Comparison of ENCODE assay signal across 11 mouse cellular contexts in genomic region chr10:122991053-122991452, GRCm38 (mm10).
A peak's percentile ranks its signal among the peaks of the same experiment; 100 is the strongest.
DNase-seq lines count a peak whose midpoint lies in the region; ATAC-seq and TF ChIP-seq lines count a peak whose summit lies in the region.
"Had no signal": no experiment of that assay in that cellular context is flagged by ENCODE, and none has a peak within 500 bp of the region (broad histone marks: within the 10 kb centered on the region; RNA-seq: fewer than 3 reads in every experiment).

No protein-coding gene starts in this region.

- no peaks in the 10 kb centered on the region for H3K9me3 ChIP-seq in forebrain, embryonic 15.5 days
- no peaks in the 10 kb centered on the region for H3K9me3 ChIP-seq in forebrain, embryonic 11.5 days (ENCODE audit: control insufficient read depth, low read length)
- no peaks in the 10 kb centered on the region for H3K9me3 ChIP-seq in lung, postnatal 0 days (ENCODE audit: low read length)
- no peaks in the 10 kb centered on the region for H3K9me3 ChIP-seq in kidney, embryonic 15.5 days (replicated peaks)

- H3K4me2 ChIP-seq in forebrain, embryonic 15.5 days (replicated peaks) = no peak overlapping the region
- H3K4me2 ChIP-seq in forebrain, embryonic 11.5 days (ENCODE audit: low read depth, low read length, severe bottlenecking) = no peak overlapping the region
- H3K4me2 ChIP-seq in lung, postnatal 0 days (replicated peaks; ENCODE audit: low read depth, low read length) = no peak overlapping the region
- no peak overlapping the region for H3K4me2 ChIP-seq in kidney, embryonic 15.5 days

- H3K27ac ChIP-seq in forebrain, embryonic 15.5 days (replicated peaks) = peak overlapping the region; percentile 59
- no peak overlapping the region for H3K27ac ChIP-seq in forebrain, embryonic 11.5 days (ENCODE audit: low read depth, low read length)
- peak overlapping the region; percentile 52 for H3K27ac ChIP-seq in lung, postnatal 0 days (ENCODE audit: low read length)
- no peak overlapping the region for H3K27ac ChIP-seq in kidney, embryonic 15.5 days

- H3K36me3 ChIP-seq in forebrain, embryonic 15.5 days = peaks cover 21% of the 10 kb centered on the region
- H3K36me3 ChIP-seq in forebrain, embryonic 11.5 days (ENCODE audit: control insufficient read depth, insufficient read depth, low read length) = peaks cover 3% of the 10 kb centered on the region; the same call in 1 of the 2 replicates
- H3K36me3 ChIP-seq in lung, postnatal 0 days (ENCODE audit: insufficient read depth, low read length) = peaks cover 15% of the 10 kb centered on the region; the same call in 1 of the 2 replicates
- peaks cover 43% of the 10 kb centered on the region for H3K36me3 ChIP-seq in kidney, embryonic 15.5 days

- no peak for TF ChIP-seq CTCF in lung, postnatal 0 days (IDR thresholded peaks at IDR 0.05)

- no peak overlapping the region for H3K4me3 ChIP-seq in forebrain, embryonic 15.5 days
- no peak overlapping the region for H3K4me3 ChIP-seq in forebrain, embryonic 11.5 days (ENCODE audit: low read depth, low read length)
- no peak overlapping the region for H3K4me3 ChIP-seq in lung, postnatal 0 days (ENCODE audit: low read depth, low read length)
- H3K4me3 ChIP-seq in kidney, embryonic 15.5 days (replicated peaks) = no peak overlapping the region

- DNase-seq in forebrain, embryonic 11.5 days (ENCODE audit: low spot score) = no peak
- DNase-seq in lung, postnatal 0 days (ENCODE audit: low spot score) = peak; percentile 45
- no peak for DNase-seq in lung, postnatal 25 days (ENCODE audit: low spot score)
- DNase-seq in heart, postnatal 4 days = peak; percentile 41
- peak; percentile 37 for DNase-seq in right cerebral cortex, postnatal 4 days
- no peak for DNase-seq in adrenal gland, adult 8-10 months
- DNase-seq: adrenal gland, postnatal 25 days; thymus, adult 18-20 months had no signal

- no peak overlapping the region for H3K9ac ChIP-seq in forebrain, embryonic 15.5 days (replicated peaks)
- H3K9ac ChIP-seq in forebrain, embryonic 11.5 days (ENCODE audit: low read length) = no peak overlapping the region
- H3K9ac ChIP-seq in lung, postnatal 0 days (replicated peaks; ENCODE audit: low read depth) = no peak overlapping the region
- no peak overlapping the region for H3K9ac ChIP-seq in kidney, embryonic 15.5 days

- TF ChIP-seq EP300 in lung, postnatal 0 days (IDR thresholded peaks at IDR 0.05) = no peak

- 77% methylated on average over 9 of the region's 9 CpGs for WGBS in forebrain, embryonic 15.5 days
- WGBS in forebrain, embryonic 11.5 days = 98% methylated on average over 9 of the region's 9 CpGs
- WGBS in lung, postnatal 0 days = 63% methylated on average over 9 of the region's 9 CpGs
- 89% methylated on average over 9 of the region's 9 CpGs for WGBS in kidney, embryonic 15.5 days

- no peaks in the 10 kb centered on the region for H3K27me3 ChIP-seq in forebrain, embryonic 15.5 days
- H3K27me3 ChIP-seq in forebrain, embryonic 11.5 days (ENCODE audit: control insufficient read depth, insufficient read depth, low read length) = no peaks in the 10 kb centered on the region
- H3K27me3 ChIP-seq in lung, postnatal 0 days (replicated peaks; ENCODE audit: insufficient read depth, low read length) = no peaks in the 10 kb centered on the region
- H3K27me3 ChIP-seq in kidney, embryonic 15.5 days = no peaks in the 10 kb centered on the region
- H3K27me3 ChIP-seq: CH12.LX had no signal

- ATAC-seq in forebrain, embryonic 15.5 days (replicated peaks) = no peak; the same call in 1 of the 2 replicates
- no peak for ATAC-seq in forebrain, embryonic 11.5 days (replicated peaks; ENCODE audit: low FRiP score)
- ATAC-seq in lung, postnatal 0 days = no peak
- no peak for ATAC-seq in kidney, embryonic 15.5 days (replicated peaks; ENCODE audit: low FRiP score)

- H3K4me1 ChIP-seq in forebrain, embryonic 15.5 days = peaks cover 27% of the 10 kb centered on the region
- H3K4me1 ChIP-seq in forebrain, embryonic 11.5 days (replicated peaks; ENCODE audit: control insufficient read depth, insufficient read depth, low read length) = no peaks in the 10 kb centered on the region
- peaks cover 5% of the 10 kb centered on the region; the same call in 1 of the 2 replicates for H3K4me1 ChIP-seq in lung, postnatal 0 days (ENCODE audit: insufficient read depth, low read depth, low read length)
- H3K4me1 ChIP-seq in kidney, embryonic 15.5 days = peaks cover 28% of the 10 kb centered on the region

Comparison
In these comparisons a context has a peak if more than half of its experiments do, and no peak if none do; other contexts are left out.
1. H3K27ac ChIP-seq: peak in forebrain, embryonic 15.5 days (single experiment) and lung, postnatal 0 days (single experiment); none in forebrain, embryonic 11.5 days (single experiment) and kidney, embryonic 15.5 days (single experiment).
2. DNase-seq: peak in lung, postnatal 0 days (single experiment), heart, postnatal 4 days (single experiment) and right cerebral cortex, postnatal 4 days (single experiment); none in forebrain, embryonic 11.5 days (single experiment), lung, postnatal 25 days (single experiment) and adrenal gland, adult 8-10 months (single experiment).